In the genomic region with DNA sequence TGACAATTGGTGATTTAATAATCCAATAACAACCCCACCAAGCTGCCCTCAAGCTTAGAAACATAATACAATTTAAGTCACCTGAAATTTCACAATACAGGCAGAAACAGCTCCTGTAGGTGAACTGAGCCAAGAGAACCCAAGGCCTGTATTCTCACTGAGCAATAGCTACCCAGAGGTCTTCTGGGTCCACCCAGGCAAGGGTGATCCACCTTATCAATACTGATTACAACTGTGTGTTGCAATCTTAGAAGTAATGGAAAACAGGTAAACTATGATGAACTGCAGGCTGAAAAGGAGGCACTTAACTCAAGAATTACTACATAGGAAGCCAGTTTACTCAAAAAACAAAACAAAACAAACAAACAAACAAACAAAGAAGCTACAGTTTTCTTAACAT, we compare ENCODE assay signal across 22 mouse cellular contexts.
"Had no signal": no experiment of that assay in that cellular context is flagged by ENCODE, and none has a peak within 500 bp of the region (broad histone marks: within the 10 kb centered on the region; RNA-seq: fewer than 3 reads in every experiment).

No protein-coding gene starts in this region.

- H3K9ac ChIP-seq: heart, embryonic 13.5 days; heart, embryonic 15.5 days; hindbrain, embryonic 13.5 days; hindbrain, embryonic 15.5 days; limb, embryonic 12.5 days had no signal

- H3K4me2 ChIP-seq: heart, embryonic 11.5 days; heart, embryonic 13.5 days; heart, embryonic 15.5 days; hindbrain, embryonic 13.5 days; hindbrain, embryonic 15.5 days; limb, embryonic 12.5 days; liver, embryonic 11.5 days had no signal

- H3K27ac ChIP-seq: heart, adult 2 months; heart, embryonic 13.5 days; heart, embryonic 15.5 days; hindbrain, embryonic 13.5 days; hindbrain, embryonic 15.5 days; hindbrain, postnatal 0 days; layer of hippocampus, adult 2 months; left cerebral cortex, adult 2 months; limb, embryonic 10.5 days; limb, embryonic 12.5 days had no signal

- H3K27me3 ChIP-seq: heart, embryonic 13.5 days; heart, embryonic 15.5 days; hindbrain, embryonic 13.5 days; hindbrain, embryonic 15.5 days; limb, embryonic 12.5 days had no signal

- H3K36me3 ChIP-seq: heart, embryonic 13.5 days; heart, embryonic 15.5 days; hindbrain, embryonic 13.5 days; hindbrain, embryonic 15.5 days; limb, embryonic 10.5 days; limb, embryonic 12.5 days had no signal

- H3K4me3 ChIP-seq: heart, adult 2 months; heart, embryonic 13.5 days; heart, embryonic 15.5 days; hindbrain, embryonic 13.5 days; hindbrain, embryonic 15.5 days; layer of hippocampus, adult 2 months; left cerebral cortex, adult 2 months; limb, embryonic 10.5 days; limb, embryonic 12.5 days had no signal

- H3K9me3 ChIP-seq: heart, embryonic 13.5 days; heart, embryonic 15.5 days; hindbrain, embryonic 13.5 days; hindbrain, embryonic 15.5 days; limb, embryonic 10.5 days; limb, embryonic 12.5 days had no signal

- DNase-seq: gastrocnemius, postnatal 14 days; gastrocnemius, postnatal 36 days; heart, adult 11 months; heart, adult 2 months; heart, postnatal 14 days; heart, postnatal 36 days; kidney, adult 18-20 months; kidney, adult 8-10 months; kidney, postnatal 10 days; kidney, postnatal 25 days; kidney, postnatal 4 days had no signal

- ATAC-seq: hindbrain, postnatal 0 days had no signal

- H3K4me1 ChIP-seq: hindbrain, embryonic 15.5 days had no signal
